Mouse (Mus musculus) CD8-positive naive resting alpha-beta T cell, adult 2 months (primary cell): ENCODE data around the gene Fam19a2.

ENCODE experiments used
- DNase-seq, 2 experiments: peaks; one replicate each; pipeline ENCODE4 v3.0.0; 2022; ENCODE audit warnings: low read depth in 2 of 2, low spot score in 2 of 2

Fam19a2 gene

DNA sequence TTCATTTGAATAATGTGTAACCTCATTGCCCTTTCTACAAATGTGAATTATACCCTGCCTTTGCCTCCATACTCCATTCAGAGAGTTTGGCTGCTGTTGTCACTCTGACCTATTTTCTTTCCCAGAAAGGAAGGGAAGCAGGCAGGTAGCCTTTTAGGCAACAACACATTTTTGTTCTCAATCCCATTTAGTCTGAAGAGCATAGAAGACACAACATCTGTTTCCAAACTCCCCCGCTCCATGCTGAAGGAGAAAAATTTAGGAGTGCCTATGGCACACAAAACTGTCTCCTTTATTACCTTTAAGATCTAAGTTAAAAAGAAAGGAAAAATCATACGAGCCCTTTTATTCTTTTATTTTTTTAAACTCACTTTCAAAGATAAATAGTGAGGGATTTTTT, 446.9 kb downstream of the Fam19a2 start:
- DNase-seq, result no peak

DNA sequence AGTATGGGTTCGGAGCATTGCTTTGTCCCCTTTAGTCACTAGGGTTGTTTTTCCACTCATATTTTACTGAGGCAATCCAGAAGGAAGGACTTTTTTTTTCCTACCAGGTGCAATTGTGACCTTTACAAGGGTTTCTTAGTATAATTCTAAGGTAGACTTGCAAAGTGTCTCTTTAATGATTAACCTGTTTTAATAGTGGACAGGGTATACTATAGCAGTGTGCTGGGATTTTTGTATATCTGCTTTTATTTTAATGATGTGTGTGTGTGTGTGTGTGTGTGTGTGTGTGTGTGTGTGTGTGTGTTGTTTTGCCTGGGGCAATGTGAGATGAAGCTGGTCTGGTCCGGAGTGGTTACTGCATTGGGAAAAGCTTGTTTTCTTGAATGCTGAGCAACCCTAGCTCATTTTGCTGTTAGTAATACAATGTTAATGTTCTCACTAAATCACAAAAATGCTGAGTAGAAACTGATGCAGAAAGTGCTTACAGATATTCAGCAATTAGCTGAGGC, 458.2 kb downstream of the Fam19a2 start:
- no peak for DNase-seq

DNA sequence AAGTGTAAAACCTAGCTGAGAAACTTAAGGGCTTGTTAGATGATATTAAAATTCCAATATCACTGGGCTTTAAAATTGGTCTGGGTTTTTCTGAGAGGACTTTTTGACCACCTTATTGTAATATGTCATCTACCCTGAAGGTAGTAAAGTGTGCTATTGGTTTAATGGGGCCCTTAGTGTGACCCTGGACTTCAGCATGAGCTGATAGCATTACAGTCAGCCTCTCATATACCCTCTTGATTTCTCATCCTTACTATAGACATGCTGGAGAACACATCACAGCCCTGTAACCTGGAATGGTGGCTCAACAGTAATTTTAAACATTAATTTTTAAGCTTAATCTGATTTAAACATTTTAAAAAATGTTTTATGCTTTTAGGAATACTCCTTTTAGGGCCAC, 459.8 kb downstream of the Fam19a2 start:
- no peak for DNase-seq

DNA sequence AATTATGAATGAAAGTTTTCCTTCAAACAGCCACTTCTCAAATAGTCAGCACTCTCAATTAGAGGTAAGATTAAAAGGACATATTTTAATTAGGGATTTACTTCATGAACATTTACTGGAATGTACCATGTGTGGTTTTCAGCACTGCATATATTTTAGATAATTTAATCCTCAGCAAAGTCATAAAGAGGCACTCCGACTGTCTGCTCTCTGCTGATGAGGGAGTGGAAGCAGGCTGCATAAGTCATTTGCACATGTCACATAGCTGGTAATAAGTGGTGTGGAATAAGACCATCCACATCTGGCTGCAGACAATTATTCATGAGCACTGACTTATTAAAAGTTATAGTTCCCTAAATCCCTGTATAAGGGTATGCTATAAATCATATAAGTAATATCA, 484.5 kb downstream of the Fam19a2 start:
- DNase-seq, result no peak

DNA sequence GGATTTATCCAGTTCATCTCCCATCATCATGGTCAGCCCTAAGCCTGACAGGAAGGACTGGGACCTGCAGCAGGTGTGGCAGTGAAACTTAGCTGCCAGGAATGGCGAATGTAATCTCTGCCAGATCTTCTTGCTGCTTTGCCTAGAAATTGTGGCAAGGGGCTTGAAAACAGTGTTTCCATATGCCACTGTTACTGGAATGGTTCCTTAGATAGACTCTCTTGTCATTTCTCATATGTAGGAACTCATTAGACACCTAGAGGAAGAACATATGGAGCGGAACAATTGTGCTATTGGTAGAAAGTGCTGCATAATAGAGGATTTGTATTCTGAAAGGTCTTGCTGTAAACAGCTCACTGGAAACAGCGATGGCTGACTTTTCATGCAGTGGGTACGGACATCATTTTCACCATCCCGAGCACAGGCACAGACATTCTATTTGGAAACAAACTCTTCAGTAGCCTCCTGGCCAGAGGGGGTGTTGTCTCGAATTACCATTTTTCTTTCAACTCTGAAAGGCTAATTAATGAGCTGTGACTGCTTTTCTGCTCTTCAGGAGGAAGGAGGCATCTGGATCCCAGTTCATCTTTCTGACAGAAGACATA, 488.0 kb downstream of the Fam19a2 start:
- no peak for DNase-seq

DNA sequence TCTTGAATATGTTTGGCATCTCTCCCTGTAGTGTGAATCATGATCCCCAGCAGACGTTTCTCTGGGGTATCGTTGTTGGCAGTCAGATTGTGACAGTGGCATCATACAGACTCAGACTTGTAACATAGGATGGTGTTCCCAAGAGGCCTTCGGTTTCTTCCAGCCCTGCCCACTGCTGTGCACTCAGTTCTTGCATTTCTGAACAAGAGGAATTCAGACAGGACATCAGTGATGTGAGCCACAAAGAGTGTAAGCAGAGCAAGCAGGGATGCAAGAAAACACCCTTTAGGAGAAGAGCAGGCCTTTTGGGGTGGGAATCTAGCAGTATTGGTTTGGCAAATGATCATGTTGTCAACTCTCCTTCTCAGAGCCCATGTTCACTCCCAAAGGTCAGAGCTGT, 489.0 kb downstream of the Fam19a2 start:
- DNase-seq, result no peak

DNA sequence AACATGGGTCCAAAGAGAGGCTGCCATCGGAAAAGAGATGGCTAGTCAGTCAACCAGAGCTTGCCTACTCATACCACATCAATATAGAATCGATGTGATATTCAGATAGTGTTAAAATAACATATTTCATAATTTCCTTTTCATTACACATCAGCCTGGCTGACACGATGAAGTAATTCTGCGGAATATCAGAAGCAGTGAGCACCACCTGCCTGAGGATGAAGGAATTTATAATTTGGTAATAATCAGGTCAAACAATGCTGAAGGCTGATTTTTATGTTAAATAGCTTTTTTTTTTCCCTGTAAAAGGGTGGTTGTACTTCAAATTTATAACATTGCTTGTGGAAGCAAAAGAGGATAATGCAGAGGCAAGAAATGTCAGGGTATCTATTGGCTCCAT, 490.2 kb downstream of the Fam19a2 start:
- no peak for DNase-seq

DNA sequence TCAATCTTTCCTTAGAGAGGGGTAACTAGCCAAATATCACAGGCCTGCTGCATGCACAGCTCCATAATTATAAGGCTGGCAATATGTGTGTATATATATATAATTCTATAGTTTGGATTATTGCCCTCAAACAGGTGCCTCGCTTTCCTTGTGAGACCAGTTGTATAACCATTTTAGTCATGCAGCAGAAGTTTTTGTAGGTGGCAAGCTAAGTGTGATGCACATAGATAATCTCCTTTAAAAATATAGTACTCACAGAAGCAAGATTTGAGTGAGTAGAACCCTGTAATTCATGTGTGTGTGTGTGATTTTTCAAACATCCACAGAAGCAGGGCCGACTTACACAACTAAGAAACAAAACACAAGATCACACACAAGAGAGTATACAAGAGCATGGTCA, 525.6 kb downstream of the Fam19a2 start:
- DNase-seq, result no peak
